Mouse (Mus musculus): ENCODE measurements around the gene Bloc1s3.

GRCm38 (mm10) chr7:19543584-19543983 lies 35.4 kb upstream of the Bloc1s3 start:
- TF ChIP-seq CTCF (IDR thresholded peaks at IDR 0.05; ENCODE audit: low read depth) (peak; percentile 68), EP300 (optimal IDR thresholded peaks at IDR 0.05) (no peak)

Measured in stomach, postnatal 0 days (tissue).